Mouse (Mus musculus) C2C12 (cell line): ENCODE measurements around the gene Ccdc163.

Experiments used
- CTCF ChIP-seq: IDR thresholded peaks from one replicate; pipeline ENCODE4 v1.5.1; 2011; ENCODE audit not compliant: control insufficient read depth, insufficient read depth, insufficient read length
- FOSL1 ChIP-seq: IDR thresholded peaks from one replicate; pipeline ENCODE4 v1.8.0; 2011; ENCODE audit warnings: mild to moderate bottlenecking, low read length; ENCODE audit not compliant: poor library complexity, insufficient read depth, severe bottlenecking
- MAX ChIP-seq: IDR thresholded peaks from one replicate; pipeline ENCODE4 v1.6.1; 2011; ENCODE audit warnings: mild to moderate bottlenecking, control low read depth
- MYOD1 ChIP-seq: IDR thresholded peaks from one replicate; pipeline ENCODE4 v1.6.1; 2011; ENCODE audit warnings: low read depth; ENCODE audit not compliant: control insufficient read depth, insufficient read length
- USF1 ChIP-seq: IDR thresholded peaks from one replicate; pipeline ENCODE4 v1.6.1; 2011; ENCODE audit warnings: low read depth, mild to moderate bottlenecking, control low read depth, moderate library complexity

DNA sequence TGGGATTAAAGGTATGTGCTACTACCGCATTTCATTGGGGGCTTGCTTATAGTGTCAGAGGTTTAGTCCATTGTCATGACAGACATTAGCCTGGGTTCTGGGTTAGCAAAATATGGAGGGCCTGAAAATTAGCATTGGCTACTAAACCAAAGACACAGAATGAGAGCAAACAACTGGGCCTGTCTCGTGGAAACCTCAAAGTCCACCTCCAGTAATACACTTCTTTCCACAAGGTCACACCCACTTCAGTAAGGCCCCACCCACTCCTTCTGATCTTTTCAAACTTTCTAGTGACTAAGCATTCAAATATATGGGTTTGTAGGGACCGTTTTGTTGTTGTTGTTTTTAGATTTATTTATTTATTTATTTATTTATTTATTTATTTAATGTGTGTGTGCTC is 21.2 kb downstream of the Ccdc163 start:
- TF ChIP-seq CTCF (no peak), MYOD1 (no peak), USF1 (no peak), MAX (no peak), FOSL1 (no peak)
